Mouse (Mus musculus) brown adipose tissue, adult 24 weeks (tissue): ENCODE results near the gene Lzic. TPM values are rescaled to one million over a fixed set of nuclear protein-coding genes. Genes with fewer than 3 reads are reported as not detected.

Experiments
- H3K27ac ChIP-seq: fragments of 200-500 bp; replicated peaks from 2 replicates; pipeline ENCODE4 v1.5.1; 2012; ENCODE audit warnings: low read depth, mild to moderate bottlenecking, low read length
- H3K4me1 ChIP-seq: fragments of 200-500 bp; 2 replicates; pipeline ENCODE4 v1.6.1; 2012; ENCODE audit warnings: low read length, mixed read lengths; ENCODE audit not compliant: control insufficient read depth, insufficient read depth, insufficient read length
- H3K4me3 ChIP-seq: fragments of 200-500 bp; 2 replicates; pipeline ENCODE4 v1.5.1; 2012; ENCODE audit warnings: low read depth, mild to moderate bottlenecking, low read length, moderate library complexity; ENCODE audit not compliant: insufficient read depth
- polyA plus RNA-seq: library from polyadenylated mRNA; stranded (reverse); fragments of >200 nt; gene quantifications from 2 replicates; pipeline ENCODE4 v1.2.4, GENCODE M21; 2012; ENCODE audit not compliant: missing spikeins, insufficient read depth, insufficient read length

Gene Lzic
- polyA plus RNA-seq, 1 experiment: 40.2 TPM

- Histone ChIP-seq H3K4me1 (peaks cover 34% of the 10 kb centered on the region), H3K27ac (peak overlapping the region; percentile 86), H3K4me3 (no peak overlapping the region)
These were observed 44.7 kb downstream of the Lzic start for GRCm38 (mm10) chr4:149529691-149530090.

- Histone ChIP-seq H3K4me3 (no peak overlapping the region), H3K27ac (peak overlapping the region; percentile 16; the same call in 1 of the 2 replicates), H3K4me1 (peaks cover 7% of the 10 kb centered on the region)
These were observed 54.4 kb downstream of the Lzic start for GRCm38 (mm10) chr4:149539441-149539840.

GRCm38 (mm10) chr4:149541935-149542334 lies 56.9 kb downstream of the Lzic start:
- H3K27ac ChIP-seq: no peak overlapping the region
- peaks cover 5% of the 10 kb centered on the region for H3K4me1 ChIP-seq
- no peak overlapping the region for H3K4me3 ChIP-seq

- no peak overlapping the region for H3K27ac ChIP-seq
- no peak overlapping the region for H3K4me3 ChIP-seq
- H3K4me1 ChIP-seq: peaks cover 5% of the 10 kb centered on the region
These were observed 57.4 kb downstream of the Lzic start for GRCm38 (mm10) chr4:149542431-149542830.

GRCm38 (mm10) chr4:149542927-149543553 lies 58.0 kb downstream of the Lzic start:
- peaks cover 5% of the 10 kb centered on the region for H3K4me1 ChIP-seq
- no peak overlapping the region for H3K27ac ChIP-seq
- H3K4me3 ChIP-seq: no peak overlapping the region

GRCm38 (mm10) chr4:149544892-149545291 lies 59.9 kb downstream of the Lzic start:
- Histone ChIP-seq H3K4me1 (no peaks in the 10 kb centered on the region), H3K27ac (no peak overlapping the region), H3K4me3 (no peak overlapping the region)

Other genes with a start within 250 kb of the Lzic start
- gene Kif1b, start 177.5 kb upstream of the Lzic start, polyA plus RNA-seq: 59.4 and 63.5 TPM in 2 replicates
- gene Ube4b, start 58.5 kb upstream of the Lzic start, polyA plus RNA-seq: 28.4 and 29.3 TPM in 2 replicates
- gene Rbp7, start 30.3 kb upstream of the Lzic start, polyA plus RNA-seq: 19.5 and 31.5 TPM in 2 replicates
- gene Tmem274, start 7.9 kb upstream of the Lzic start, polyA plus RNA-seq: not detected in 2 replicates
- 17.7 and 20.2 TPM in 2 replicates for gene Nmnat1, start within 50 bp of the Lzic start, polyA plus RNA-seq
- 10.6 and 13.6 TPM in 2 replicates for gene Ctnnbip1, start 33.0 kb downstream of the Lzic start, polyA plus RNA-seq
- 15.4 and 16.9 TPM in 2 replicates for gene Clstn1, start 101.2 kb downstream of the Lzic start, polyA plus RNA-seq
- 0.96 and 1.6 TPM in 2 replicates for gene Pik3cd, start 217.3 kb downstream of the Lzic start, polyA plus RNA-seq